Mouse (Mus musculus) retina, postnatal 1 day (tissue): ENCODE results near the gene Prss34.
A peak's percentile ranks its signal among the peaks of the same experiment; 100 is the strongest.

Source experiments
- DNase-seq: peaks from one replicate; pipeline ENCODE4 v3.0.0-alpha.2; 2012

The Prss34 gene

DNA sequence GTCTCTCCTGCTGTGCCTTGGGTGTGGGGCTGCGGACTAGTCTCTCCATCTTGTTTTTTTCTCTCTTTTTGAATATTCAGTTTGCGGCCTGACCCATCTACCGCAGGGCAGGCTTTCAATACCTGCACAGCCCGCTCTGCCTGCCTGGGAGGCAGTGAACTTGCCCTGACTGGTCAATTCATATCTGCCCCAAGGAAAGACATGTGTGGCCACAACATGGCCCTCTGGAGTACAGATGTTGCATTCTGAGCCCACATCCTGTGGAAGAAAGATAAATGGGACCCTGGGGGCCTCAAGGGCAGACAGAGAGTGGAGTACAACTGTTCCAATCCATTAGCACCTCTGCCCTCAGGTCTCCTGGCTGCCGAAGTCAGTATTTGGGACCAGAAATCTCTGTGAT, at the start of gene Prss34:
Gene Prss34 (plus strand): TSS at position 301 of the 400 bp plus-strand sequence.
- no peak for DNase-seq

DNA sequence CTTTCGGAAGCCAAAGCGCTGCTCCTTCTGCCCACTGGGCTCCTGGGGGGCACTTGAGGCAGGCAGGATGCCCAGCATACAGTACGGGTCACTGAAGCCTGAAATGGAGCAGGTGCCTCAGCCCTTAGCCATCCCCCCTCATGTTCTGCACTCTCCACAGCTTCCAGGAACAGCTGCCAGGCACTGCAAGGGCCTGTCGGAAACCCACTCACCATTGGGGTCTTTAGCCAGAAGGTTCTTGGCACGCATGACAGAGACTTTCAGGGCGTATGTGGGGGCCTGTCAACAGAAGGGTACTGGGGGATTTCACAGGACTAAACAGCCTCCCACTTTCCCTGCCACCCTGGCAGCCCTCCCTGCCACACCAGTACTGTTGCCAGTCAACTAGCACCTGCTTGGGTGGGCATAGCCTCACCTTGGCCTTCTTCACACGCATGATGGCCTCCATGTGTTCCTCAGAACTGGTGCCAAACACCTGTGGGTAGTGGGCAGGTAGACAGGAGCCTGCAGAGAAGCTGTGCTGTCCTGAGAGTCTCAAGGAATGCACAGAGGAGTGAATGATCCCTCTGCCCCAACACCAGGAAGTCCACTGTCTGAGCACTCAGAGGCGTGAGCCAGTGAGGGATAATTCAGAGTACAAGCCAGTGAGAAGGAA, 47.9 kb upstream of the Prss34 start:
- DNase-seq, result no peak

DNA sequence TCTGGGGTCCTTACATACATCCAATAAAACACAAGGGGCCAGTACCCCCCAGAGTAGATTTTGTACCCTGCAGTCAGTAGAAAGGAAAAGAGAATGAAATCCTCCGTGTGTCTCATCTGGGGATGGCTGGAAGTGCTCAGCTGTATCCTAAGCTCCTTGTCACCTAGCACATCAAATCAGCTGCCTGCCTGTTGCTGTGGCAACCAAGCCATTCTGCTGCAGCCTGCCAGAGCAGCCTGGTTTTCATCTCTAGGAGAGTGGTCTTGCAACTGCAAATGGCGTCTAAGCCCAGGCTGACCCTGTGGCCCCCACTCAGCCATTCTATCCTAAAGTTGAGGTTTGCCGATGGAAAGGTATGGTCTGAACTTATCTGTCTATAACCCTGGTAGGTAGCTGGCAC, 45.6 kb upstream of the Prss34 start:
- peak; percentile 59 for DNase-seq

DNA sequence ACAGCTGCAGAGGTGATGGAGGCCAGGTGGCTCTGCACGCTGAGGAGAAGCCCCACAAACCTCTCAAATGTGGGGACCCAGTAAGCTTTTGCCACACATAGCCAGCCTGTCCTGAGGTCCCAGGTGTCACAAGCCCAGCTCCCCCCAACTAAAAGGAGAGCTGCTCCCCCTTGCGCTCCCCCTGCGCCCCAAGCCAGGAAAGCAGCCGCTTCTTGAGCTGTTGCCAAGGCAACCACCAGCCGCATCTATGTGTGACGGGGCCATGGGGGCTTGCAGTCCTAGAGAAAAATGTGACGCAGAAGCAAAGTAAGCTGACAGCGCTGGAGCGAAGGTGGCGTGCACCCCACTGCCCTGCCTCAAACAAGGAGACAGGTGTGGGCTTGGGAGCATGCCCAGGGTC, 44.4 kb upstream of the Prss34 start:
- DNase-seq, result peak; percentile 44

DNA sequence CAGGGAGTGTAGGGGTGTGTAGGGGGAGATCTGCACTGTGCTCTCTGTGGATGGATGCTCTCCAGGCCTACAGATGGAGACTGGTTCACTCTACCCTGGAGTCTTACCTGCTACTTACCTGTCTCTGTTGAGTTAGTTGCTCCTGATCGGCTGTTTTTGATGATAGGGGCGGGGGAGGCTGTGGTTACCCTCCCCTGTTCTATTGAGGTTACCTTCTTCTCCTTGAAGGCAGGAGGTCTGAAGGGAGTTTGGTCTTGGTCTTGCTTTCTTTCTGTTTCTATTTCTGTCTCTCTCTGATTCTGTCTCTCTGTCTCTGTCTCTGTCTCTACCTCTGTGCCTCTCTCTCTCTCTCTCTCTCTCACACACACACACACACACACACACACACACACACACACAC, 43.1 kb upstream of the Prss34 start:
- no peak for DNase-seq

DNA sequence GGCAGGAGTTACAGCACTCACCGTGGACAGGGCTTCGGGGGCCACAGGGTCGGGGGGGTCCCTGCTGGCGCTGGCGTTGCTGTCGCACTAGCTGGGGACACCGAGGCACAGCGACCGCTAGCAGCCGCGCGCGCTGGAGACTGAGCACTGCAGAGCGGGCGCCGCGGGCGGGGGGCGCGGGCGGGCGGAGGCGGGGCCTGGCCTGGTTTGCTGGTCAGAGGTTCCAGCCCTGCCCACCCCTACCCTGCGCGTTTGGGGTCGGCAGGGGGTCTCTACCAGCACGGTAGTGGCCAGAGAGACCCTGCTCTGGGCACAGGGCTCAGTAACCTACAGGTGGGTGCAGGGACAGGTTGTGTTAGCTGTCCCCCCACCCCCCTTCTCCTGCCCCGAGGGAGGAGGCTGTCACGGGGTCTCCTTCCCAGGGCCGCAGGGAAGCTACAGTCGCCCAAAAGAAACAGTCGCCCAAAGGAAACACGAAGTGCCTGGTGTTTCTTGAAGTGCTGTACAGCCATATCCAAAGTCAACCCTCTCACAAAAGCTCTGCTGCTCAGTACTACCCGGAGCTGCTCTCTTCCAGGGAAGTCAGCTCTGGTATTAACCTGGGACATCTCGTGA, 41.9 kb upstream of the Prss34 start, which contains the start of gene Baiap3:
Gene Baiap3 (minus strand): TSS at position 225 of the 615 bp plus-strand sequence.
- peak; percentile 62 for DNase-seq

DNA sequence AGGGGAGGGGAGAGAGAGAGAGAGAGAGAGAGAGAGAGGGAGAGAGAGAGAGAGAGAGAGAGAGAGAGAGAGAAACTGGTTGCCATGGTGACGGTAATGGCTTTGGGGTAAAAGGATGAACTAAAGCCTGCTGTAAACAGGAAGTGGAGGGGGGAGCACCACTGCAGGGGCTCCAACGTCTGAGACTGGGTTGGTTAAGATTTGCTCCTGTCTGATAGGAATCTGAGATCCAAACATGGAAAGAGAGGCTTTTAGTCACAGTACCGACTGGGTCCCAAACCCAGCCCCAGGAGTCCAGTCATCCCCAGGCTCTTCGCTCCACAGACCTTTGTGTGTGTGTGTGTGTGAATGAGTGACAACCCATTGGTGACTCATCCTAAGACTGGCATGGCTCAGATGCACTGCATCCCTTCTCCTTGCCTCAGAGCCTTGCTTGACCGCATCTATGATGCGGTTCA, 40.4 kb upstream of the Prss34 start:
- DNase-seq, result peak; percentile 40

DNA sequence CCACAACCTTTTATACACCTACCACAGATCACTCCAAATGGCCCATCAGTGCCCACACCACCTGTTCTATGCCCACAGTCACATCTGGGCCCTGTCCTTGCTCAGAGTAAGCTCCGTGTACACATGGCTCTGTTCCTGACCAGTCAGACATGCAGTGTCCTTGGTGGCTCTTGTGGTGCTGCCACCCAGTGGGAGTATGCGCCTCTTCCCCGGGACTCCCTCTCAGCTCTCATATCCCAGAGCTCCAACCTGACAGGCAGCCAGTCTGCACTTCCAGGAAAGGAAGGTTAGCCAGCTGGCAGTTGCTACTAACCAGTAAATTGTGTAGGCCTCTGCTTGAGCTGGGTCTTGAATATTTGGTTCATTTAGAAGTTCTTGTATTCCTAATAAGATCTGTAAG, 33.7 kb upstream of the Prss34 start:
- DNase-seq, result peak; percentile 22

DNA sequence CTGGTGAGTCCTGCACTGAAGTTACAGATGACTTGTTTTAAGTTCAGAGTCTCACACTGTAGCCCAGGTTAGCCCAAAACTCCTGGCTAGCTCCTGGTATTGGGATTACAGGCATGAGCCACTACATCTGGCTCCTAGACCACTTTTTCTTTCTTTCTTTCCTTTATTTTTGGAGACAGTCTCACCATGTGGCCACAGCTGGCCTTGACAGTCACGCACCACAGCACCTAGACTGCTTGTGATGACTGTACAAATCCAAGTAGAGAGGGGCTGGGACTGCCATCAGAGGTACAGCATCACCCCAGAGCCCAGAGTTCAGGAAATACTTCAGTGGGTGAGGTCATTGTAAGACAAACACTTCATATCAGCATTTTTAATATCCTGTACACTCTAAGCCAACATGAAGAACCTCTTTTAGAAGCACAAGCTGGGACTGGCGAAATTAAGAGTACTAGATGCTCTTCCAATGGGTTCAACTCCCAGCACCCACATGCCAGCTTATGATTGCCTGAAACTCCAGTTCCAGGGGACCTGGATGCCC, 27.3 kb upstream of the Prss34 start:
- no peak for DNase-seq

DNA sequence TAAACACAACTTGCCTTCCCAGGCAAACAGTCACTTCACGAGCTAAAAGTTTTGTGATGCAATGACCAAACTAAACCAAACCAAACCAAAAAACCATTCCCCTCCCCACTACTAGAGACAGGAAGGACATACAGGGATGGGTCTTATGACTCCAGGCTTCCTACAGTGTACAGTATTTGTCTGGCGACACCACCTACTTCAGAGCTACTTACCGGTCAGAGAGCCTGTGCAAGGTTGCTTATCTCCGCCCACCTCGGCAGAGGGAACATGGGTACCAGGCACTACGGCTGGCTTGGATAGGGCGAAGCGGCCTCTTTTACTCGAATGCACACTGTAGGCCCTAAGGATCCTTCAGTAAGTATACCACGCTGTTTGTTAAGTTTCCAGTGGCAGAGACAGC, 25.9 kb upstream of the Prss34 start:
- DNase-seq, result no peak

DNA sequence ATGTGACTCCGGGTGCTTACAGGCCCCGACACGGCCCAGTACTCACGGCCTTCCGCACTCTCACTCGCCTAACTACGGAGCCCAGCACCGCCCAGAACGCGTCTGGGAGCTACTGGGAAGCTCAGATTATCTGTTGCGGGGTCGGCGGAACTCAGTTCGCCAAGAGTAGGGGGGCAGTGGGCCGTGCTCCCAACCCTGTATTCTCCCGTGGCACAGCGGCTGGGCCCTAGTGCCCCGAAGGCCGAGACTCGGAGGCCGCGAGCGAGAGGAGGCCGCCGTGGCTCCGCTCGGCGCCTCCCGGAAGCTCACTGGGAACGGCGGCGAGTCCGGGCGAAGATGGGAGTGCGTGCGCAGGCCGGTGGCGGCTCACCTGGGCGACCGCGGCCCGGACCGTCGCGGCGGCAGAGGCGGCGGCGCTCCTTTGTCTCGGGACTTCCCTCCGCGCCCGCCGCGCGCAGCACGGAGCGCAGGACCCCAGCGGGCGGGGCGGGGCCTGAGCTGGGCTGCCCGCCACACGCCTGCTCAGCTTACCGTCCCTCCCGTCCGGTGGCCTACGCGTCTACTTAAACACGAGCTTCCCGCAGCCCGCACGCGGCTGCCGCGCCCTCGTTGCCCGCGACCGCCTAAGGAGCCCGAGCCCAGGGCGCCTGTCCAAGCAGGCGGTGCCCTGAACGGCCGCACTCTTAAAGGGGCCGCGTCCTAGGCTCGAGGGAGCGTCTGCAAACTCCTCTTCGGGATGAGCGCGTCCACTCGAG, 25.1 kb upstream of the Prss34 start:
- DNase-seq, result no peak

DNA sequence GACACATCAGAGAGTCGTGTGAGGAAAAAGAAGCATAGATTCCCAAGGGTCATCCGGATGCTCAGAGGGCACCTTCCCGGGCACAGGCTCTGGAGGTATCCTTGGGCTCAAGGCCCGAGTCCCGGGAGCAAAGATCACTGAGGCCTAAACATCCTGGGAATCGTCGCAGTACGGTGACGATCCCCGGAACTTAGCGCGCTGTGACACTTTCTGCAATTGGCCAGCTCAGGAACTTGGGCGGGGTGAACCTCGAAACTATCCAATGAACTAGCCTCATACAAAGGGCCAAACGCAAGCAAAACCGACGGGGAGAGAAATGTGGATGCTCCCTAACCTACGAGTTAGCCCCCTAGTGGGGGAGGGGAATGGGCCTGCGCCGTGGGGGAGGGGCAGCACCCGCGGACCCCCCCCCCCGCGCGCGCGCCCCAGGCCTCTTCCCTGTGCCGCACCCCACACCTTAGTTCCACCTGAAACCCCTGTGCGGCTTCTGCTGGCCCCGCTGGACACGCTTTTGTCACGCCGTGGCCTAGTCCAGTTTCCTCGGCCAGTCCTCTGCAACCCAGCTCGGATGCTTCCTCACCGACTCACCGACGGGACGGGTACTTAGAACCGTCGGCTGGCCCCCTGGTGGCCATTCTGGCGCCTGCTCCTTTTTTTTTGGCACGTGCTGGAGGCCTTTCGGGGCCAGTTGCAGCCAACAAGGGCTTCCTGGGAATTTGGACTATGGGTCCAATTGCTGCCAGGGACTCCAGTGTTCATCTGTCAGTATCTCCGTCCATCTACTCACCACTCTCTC, 24.3 kb upstream of the Prss34 start:
- peak; percentile 100 for DNase-seq

DNA sequence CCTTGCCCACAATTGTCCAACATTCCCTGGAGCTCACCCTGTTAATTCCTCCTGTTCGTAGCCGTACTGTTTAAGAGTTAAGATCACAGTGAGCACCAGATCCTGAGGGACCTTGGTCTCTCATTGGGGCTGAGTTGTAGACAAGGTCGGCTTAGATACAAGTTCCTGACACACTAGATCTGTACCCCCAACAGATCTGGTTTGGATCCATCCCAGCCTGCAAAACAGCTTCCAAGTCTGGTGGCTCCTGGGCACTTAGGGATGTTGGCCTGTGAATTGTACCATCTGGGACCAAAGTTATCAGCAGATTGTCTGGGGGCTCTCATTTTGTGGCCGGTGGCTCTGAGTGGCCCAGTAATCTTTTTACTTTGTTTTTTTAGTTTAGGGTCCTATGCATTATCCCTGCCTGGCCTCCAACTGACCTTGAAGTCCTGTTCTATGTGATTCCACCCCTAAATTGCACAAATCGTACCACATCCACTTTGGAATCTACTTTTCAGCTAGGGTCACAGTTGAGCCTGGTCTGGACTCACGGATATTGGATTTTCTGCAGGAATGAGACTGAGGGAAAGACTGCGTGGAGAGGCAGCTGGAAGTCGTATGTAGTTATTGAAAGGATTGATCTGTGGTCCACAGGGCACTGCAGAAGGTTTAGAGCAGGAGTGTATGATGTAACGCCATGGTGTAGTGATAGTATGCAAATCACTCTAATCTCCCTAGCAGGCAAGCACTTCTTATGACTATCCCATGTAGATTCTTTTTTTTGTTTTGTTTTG, 23.4 kb upstream of the Prss34 start, which contains the start of gene Ube2i:
Gene Ube2i (minus strand): TSS at position 52 of the 776 bp plus-strand sequence.
- DNase-seq, result no peak

DNA sequence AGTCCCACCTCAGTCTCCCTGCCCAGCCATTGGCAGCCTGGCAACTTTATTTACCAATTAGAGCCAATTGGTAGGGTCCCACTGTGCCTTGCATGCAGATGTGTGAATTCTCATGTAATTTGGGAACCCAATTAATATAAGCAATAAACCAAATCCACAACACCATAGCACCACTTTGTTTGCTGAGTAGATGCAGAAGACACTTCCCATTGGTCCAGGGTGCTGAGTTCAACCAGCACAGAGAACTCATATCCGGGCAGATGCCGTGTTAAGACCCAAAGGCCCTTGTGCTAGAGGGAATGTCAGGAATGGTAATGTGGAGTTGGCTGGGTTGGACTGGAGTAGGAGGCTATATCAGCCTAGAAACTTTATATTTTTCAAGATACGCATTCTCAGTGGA, 22.4 kb upstream of the Prss34 start:
- DNase-seq, result no peak

DNA sequence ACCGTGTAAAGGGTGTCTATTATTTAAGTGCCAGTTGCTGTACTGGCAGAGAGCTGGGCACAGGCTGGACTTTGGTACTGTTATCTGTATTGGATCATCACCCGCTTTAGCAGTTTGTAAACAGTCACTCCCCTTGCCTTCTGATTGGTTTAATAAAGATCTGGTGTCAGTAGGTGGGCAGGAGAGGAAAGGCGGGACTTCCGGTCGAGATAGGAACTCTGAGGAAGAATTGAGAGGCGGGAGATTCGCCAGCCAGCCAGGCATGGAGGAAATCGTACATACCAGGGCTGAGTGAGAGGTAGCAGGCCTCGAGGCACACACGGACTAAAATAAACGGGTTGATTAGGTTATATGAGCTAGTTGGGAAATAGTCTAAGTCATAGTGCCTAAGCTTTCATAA, 16.1 kb upstream of the Prss34 start:
- DNase-seq, result peak; percentile 40

DNA sequence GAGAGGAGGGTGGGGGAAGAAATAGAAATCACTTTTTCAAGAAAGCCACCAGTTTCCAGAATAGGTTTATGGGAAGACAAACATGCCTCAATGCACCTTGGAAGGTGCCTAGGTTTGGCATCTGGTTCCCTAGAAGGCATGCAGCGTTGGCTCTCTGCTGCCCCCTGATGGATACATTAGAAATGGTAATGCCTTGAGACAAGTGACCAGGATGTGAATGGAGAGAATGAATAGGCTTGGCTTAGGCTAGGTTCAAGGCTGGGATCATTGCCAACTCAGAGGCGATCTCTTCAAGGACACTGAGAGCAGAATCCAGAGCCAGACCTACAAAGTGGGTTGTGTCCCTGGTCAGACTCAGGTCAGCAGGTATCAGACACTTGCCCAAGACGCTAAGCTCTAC, 13.2 kb upstream of the Prss34 start:
- peak; percentile 88 for DNase-seq

DNA sequence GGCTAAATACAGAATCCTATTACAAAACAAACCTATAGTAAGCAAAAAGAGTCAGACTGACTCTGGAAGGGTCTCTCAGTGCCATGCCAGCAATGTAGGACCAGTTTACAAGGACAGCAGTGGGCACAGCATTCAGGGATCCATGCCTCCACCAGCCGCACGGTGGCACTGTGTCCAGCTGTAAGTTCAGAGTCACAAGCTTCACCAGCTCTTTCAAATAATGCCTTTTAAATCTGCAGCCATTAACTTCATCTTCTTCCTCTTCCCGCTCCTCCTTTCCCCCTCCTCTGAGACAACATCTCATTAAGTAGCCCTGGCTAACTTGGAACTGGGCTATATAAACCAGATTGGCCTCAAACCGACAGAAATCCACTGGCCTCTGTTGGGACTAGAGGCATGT, 9.4 kb upstream of the Prss34 start:
- peak; percentile 65 for DNase-seq

DNA sequence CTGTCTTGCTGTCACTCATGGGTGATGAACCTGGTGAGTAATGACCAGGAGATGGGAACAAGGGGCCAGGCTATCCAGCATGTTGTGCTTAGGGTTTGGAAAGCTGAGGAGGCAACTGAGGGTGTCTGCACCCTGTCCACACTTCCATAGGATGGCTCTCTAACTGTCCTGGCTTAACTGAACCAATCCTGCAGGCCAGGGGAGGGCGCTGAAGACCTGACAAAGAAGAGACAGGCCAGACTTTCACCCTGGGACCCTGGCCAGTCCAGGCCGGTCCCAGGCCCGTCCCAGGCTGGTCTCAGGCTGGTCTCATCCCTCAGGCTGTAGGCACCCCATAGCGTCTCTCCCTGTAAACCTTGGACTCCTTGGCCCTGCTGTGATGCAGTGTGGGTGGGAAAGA, 7.8 kb upstream of the Prss34 start:
- DNase-seq, result no peak

DNA sequence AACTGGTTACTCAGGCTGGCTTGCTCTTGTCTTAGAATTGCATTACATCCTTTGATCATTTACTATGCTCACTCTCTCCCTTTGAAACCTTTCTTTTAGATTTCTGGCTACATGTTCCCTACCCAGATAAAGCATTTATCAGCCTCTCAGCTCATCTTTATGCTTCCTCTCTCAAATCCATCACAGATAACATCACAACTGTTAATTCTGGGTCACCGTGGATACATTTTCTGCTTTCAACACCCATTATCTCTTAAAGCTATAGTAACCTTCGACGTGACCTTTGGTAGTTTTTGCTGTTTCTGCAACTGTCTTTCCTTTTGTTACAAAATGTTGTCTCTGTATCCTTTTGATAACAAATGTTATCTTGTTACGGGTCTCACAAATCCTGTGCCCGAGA, 4.7 kb upstream of the Prss34 start:
- DNase-seq, result no peak

DNA sequence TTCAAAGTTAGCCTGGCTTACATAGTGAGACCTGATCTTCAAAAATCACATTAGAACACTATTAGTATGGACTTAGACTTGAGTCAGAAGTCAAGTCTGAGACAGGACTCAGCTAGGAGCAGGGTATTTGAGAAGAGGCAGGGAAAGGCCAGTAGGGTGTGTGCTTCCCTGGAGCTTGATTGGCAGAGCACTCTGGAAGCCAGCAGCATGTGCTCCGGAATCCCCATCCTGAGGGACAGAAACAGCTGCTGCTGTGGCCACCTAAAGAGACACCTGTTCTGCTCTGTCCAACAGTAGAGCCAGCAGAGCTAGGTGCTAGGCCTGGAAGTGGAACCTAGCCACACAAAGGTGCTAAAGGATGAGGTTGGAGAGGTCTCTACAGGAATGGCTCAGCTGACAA, 4.1 kb upstream of the Prss34 start:
- no peak for DNase-seq

DNA sequence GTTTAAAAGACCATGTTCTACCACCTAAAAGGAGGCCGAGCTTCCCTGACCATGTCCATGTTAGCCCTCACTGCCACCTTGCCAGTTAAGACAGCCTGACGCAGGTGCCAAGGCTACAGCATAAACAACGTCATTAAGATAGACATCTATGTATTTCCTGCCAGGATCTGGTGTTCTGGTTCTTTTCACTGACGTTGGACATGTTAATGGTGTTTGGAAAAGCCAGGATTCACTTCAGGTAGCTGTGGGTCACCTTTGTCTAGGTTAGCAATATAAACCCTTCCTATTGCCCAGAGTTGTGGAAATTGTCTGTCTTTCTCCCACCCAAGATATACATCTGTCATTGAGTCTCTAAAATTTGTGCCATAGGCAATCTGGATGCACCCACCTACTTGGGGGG, 10.2 kb downstream of the Prss34 start, which contains the start of gene Prss28:
Gene Prss28 (plus strand): TSS at position 301 of the 400 bp plus-strand sequence.
- DNase-seq, result no peak

DNA sequence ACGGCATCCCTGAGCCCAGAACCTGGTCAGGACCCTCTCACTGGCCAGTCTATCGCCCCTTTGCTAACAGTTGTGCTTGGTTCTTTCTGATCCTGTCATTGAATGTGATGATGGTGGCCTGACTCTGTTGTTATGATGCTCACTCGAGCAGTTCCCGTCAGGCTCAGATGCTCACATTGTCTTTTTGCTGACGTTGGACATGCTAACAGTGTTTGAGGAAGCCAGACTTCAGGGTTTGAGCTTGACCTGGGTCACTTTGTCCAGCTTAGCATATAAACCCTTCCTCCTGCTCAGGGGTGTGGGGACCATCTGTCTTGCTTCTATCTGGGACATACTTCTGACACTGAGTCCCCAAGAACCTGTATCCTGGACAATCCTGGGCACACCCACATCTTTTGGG, 20.2 kb downstream of the Prss34 start, which contains the start of gene Prss29:
Gene Prss29 (plus strand): TSS at position 301 of the 400 bp plus-strand sequence.
- DNase-seq, result no peak
